Mouse (Mus musculus) lung, embryonic 15.5 days (tissue): ENCODE data around the gene Nsun2. TPM values are rescaled to one million over a fixed set of nuclear protein-coding genes. Genes with fewer than 3 reads are reported as not detected.
"Not testable (repeated sequence)": the region's sequence is repeated elsewhere in the genome, so short reads cannot be mapped to it uniquely, and the experiment has no call there.

Source experiments
- ATAC-seq: fragments of 200-750 bp; cut with Nextera tagmentation; 2 replicates; pipeline ENCODE4 v1.8.0; 2017; ENCODE audit warnings: moderate number of reproducible peaks, borderline replicate concordance; ENCODE audit not compliant: low FRiP score, low TSS enrichment; ENCODE audit errors: extremely low read depth
- H3K27ac ChIP-seq: fragments of 300-500 bp; sonication (generic); 2 replicates; pipeline ENCODE4 v1.5.1; 2015; ENCODE audit warnings: moderate library complexity, mild to moderate bottlenecking, inconsistent platforms
- H3K27me3 ChIP-seq: fragments of 300-500 bp; sonication (generic); 2 replicates; pipeline ENCODE4 v1.6.1; 2015; ENCODE audit warnings: inconsistent platforms
- H3K36me3 ChIP-seq: fragments of 300-500 bp; sonication (generic); 2 replicates; pipeline ENCODE4 v1.6.1; 2015; ENCODE audit warnings: inconsistent platforms
- H3K4me1 ChIP-seq: fragments of 300-500 bp; sonication (generic); 2 replicates; pipeline ENCODE4 v1.6.1; 2015; ENCODE audit warnings: inconsistent platforms
- H3K4me2 ChIP-seq: fragments of 300-500 bp; sonication (generic); 2 replicates; pipeline ENCODE4 v1.6.1; 2015; ENCODE audit warnings: inconsistent platforms, mild to moderate bottlenecking, moderate library complexity
- H3K4me3 ChIP-seq: fragments of 300-500 bp; sonication (generic); 2 replicates; pipeline ENCODE4 v1.5.1; 2015; ENCODE audit warnings: mild to moderate bottlenecking, inconsistent platforms
- H3K9ac ChIP-seq: fragments of 300-500 bp; sonication (generic); 2 replicates; pipeline ENCODE4 v1.6.1; 2015; ENCODE audit warnings: inconsistent platforms
- H3K9me3 ChIP-seq: fragments of 300-500 bp; sonication (generic); 2 replicates; pipeline ENCODE4 v1.6.1; 2016; ENCODE audit warnings: inconsistent platforms
- WGBS: fragments of 180-500 bp; shearing (Covaris S2); methylation state at CpG from one replicate; pipeline ENCODE4 v1.1.7; 2015; 5-methylcytosine and 5-hydroxymethylcytosine counted together
- polyA plus RNA-seq: library from polyadenylated mRNA; unstranded; fragments of >200 nt; fragmentation: Nextera tagmentation; extraction: Ambion mirVana; gene quantifications from 2 replicates; pipeline ENCODE4 v1.2.1, GENCODE M21; 2015

Gene Nsun2
- polyA plus RNA-seq, 1 experiment from 2014 or later = 113 TPM

DNA sequence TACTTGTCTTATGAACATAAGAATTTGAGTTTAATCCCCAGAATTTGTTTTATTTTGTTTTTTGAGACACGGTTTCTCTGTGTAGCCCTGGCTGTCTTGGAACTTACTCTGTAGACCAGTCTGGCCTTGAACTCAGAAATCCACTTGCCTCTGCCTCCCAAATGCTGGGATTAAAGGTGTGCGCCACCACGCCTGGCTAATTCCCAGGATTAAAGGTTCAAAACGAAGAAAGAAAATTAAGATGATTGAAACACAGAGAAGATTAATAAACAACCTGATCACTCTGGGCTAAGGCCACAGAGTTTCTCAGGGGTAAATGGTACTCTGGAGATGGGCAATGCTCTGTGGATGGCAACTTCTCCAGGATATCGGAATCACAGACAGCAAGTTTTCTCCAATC, 67.3 kb downstream of the Nsun2 start:
- not testable (repeated sequence) for H3K4me1 ChIP-seq, H3K27ac ChIP-seq, H3K27me3 ChIP-seq, H3K4me3 ChIP-seq, H3K9ac ChIP-seq, H3K36me3 ChIP-seq, ATAC-seq, H3K9me3 ChIP-seq, H3K4me2 ChIP-seq
- 90% methylated on average over 5 of the region's 5 CpGs for WGBS

DNA sequence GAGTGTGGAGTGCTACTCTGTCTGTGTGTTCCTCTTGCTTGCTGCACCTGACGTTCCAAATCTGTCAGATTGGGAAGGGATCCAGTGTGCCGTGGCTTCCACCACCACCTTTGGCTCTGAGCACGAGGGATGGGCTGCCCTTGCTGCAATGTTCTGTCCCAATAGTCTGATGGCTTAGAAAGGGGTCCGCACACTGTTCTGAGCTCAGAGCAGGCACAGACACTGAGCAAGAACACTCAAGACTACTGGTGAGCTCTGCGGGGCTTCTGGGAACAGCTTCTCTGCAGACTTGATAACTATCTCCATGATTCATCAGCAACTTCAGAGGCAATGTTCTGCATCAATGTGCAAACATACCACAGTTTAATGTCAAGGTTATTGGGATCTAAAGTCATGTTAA, 67.8 kb downstream of the Nsun2 start:
- no peaks in the 10 kb centered on the region for H3K27me3 ChIP-seq
- no peak overlapping the region for H3K4me2 ChIP-seq
- no peak overlapping the region for H3K4me3 ChIP-seq
- H3K4me1 ChIP-seq = no peaks in the 10 kb centered on the region
- H3K36me3 ChIP-seq = no peaks in the 10 kb centered on the region
- no peaks in the 10 kb centered on the region for H3K9me3 ChIP-seq
- 83% methylated on average over 5 of the region's 5 CpGs for WGBS
- no peak overlapping the region for H3K9ac ChIP-seq
- ATAC-seq = no peak
- no peak overlapping the region for H3K27ac ChIP-seq

DNA sequence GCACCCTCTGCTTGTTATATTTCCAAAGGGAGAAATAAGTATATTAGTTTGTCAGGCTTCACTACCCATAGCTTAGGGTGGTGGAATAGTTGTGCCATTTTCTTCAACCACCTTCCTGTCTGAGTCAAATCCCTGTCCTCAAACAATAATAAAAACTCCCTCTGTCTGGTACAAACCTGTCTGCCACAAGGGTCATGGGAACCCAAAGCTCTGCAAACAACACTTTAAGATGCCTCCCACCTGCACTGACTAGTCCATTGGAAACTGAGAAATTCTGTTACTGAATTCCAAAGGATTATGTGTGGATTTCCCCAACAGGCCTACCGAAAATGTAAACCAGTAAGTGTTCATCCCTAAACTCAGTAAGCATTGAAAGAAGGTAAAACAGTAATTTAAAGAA, 71.1 kb downstream of the Nsun2 start:
- Histone ChIP-seq H3K4me3 (no peak overlapping the region), H3K4me1 (no peaks in the 10 kb centered on the region), H3K9ac (no peak overlapping the region), H3K4me2 (no peak overlapping the region), H3K36me3 (no peaks in the 10 kb centered on the region), H3K27ac (no peak overlapping the region), H3K9me3 (no peaks in the 10 kb centered on the region), H3K27me3 (no peaks in the 10 kb centered on the region)
- ATAC-seq = no peak
- 79% methylated on average over 1 of the region's 1 CpGs for WGBS

DNA sequence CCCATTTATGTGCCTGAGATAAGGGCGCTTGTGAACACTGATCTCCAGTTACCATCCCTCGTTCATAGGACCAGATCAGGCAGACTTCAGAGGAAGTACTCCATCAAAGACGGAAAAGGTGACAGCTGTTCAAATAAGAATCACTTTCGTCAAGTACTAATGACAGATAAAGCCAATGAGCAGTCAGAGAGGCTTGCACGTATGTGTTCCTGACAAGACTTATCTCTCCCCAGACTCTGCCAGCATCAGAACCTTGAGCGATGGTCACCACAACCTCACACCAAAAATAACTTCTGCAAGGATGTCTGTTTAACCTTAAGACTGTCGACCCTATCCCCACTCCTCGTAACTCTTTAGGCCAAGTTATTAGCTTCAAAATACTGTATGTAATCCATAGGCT, 75.2 kb downstream of the Nsun2 start:
- 0 out of 2 replicates have a peak, but pooled peaks cover 4% of the 10 kb centered on the region for H3K36me3 ChIP-seq
- H3K4me1 ChIP-seq = peaks cover 13% of the 10 kb centered on the region
- H3K9me3 ChIP-seq = no peaks in the 10 kb centered on the region
- no peaks in the 10 kb centered on the region for H3K27me3 ChIP-seq
- H3K9ac ChIP-seq = no peak overlapping the region
- ATAC-seq = no peak
- 44% methylated on average over 8 of the region's 8 CpGs for WGBS
- H3K27ac ChIP-seq = no peak overlapping the region
- H3K4me3 ChIP-seq = no peak overlapping the region
- H3K4me2 ChIP-seq = no peak overlapping the region

DNA sequence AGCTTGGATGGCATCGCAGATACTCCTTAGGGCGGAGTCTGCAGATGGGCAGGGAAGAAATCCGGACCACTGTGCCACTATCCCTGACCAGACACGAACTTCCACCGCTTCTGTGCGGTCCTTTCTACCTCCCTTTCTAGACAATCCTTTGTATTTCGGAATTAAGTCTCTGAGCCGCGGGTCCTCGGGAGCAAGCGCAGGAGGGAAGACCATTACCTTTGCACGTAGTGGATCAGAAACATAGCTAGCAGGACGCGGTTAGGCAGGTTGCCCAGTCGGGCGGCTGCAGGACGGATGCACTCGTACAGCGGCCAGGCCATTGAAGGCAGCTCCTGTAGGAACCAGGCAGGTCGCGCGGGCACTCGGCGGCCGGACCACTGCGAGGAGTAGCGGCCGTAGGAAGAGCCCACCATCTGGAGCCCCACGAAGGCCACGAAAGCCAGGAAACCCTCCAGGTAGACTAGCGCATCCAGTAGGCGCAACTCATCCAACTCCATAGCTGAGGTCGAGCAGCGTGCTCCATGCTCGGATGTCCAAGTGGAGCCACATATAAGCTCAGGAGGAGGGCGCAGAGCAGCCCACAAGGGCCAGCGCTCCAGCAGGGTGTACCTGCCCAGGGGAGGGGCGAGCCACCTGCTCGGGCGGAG, 77.3 kb downstream of the Nsun2 start:
- 0 out of 2 replicates have a peak overlapping the region, but pooled peaks have one; percentile 7 for H3K27ac ChIP-seq

DNA sequence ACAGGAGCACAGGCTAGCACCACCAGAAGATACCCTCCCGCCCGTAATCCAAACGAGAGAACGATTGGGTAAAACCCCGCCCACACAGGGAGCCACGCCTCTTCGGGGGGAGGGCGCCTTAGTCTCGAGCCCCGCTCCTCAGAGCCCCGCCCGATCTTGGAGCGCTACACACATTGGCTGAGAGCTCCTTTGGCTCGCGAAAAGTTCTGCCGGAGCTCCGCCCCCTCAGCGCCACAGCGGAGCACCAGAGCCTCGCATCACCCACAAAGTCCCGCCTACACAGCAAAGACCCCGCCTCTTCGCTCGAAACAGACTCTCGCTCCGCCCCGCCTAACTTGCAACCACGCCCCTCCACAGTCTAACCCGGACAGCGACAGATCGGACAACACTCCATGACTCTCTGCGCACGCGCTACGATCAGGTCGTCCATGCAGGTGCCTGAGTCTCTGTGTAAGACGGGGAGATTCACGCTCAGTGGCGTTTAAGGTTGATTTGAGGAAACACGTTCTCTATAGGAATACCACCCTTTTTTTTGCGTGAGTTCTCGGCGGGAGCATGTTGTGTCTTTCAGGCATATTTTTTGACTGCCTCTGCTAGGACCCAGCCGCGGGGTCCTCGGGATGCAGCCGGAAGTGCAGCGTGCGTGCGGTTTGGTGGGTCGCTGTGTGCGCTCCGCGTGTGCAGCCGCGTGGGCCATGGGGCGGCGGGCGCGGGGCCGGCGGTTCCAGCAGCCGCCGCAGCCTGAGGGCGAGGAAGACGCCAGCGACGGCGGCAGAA, 78.0 kb downstream of the Nsun2 start, which contains the start of gene Srd5a1:
Srd5a1 (minus strand) TSS at position 45 of the 777 bp plus-strand sequence.
- Histone ChIP-seq H3K27ac (peak within 1 kb of the TSS; percentile 37; the same call in 1 of the 2 replicates), H3K4me3 (peak within 1 kb of the TSS; percentile 93), H3K9ac (peak within 1 kb of the TSS; percentile 77), H3K27me3 (no peaks in the 10 kb centered on the region), H3K36me3 (peaks cover 30% of the 10 kb centered on the region), H3K4me1 (peaks cover 13% of the 10 kb centered on the region), H3K9me3 (no peaks in the 10 kb centered on the region), H3K4me2 (peak within 1 kb of the TSS; percentile 78)
- peak; percentile 99 for ATAC-seq
- WGBS = under 1% methylated on average over 69 of the region's 69 CpGs

More for the DNA sequence above, 77.3 kb downstream of the Nsun2 start:
- Histone ChIP-seq H3K9ac (peak overlapping the region; percentile 48), H3K36me3 (peaks cover 23% of the 10 kb centered on the region), H3K4me1 (peaks cover 13% of the 10 kb centered on the region), H3K27me3 (no peaks in the 10 kb centered on the region), H3K4me2 (peak overlapping the region; percentile 78), H3K9me3 (no peaks in the 10 kb centered on the region), H3K4me3 (peak overlapping the region; percentile 93)
- 1% methylated on average over 40 of the region's 40 CpGs for WGBS
- ATAC-seq = peak; percentile 39; the same call in 1 of the 2 replicates

DNA sequence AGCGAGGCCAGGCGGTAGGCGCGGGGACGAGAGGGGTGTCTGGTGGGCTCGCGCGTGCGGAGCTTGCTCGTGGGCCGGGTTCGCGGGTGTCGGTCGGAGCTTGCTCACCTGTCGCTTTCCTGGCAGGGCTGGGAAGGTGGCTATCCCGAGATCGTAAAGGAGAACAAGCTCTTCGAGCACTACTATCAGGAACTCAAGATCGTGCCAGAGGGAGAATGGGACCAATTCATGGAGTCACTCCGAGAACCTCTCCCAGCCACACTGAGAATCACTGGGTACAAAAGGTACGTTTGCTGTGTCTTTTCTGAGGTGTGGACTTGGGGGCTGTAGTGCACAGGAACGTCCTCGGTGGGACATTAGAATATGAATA, 78.6 kb downstream of the Nsun2 start:
- no peak for ATAC-seq
- under 1% methylated on average over 24 of the region's 24 CpGs for WGBS
- peak overlapping the region; percentile 93 for H3K4me3 ChIP-seq
- H3K9ac ChIP-seq = peak overlapping the region; percentile 77
- H3K4me1 ChIP-seq = peaks cover 13% of the 10 kb centered on the region
- peak overlapping the region; percentile 67 for H3K4me2 ChIP-seq
- no peaks in the 10 kb centered on the region for H3K27me3 ChIP-seq
- H3K36me3 ChIP-seq = peaks cover 36% of the 10 kb centered on the region
- no peak overlapping the region for H3K27ac ChIP-seq
- no peaks in the 10 kb centered on the region for H3K9me3 ChIP-seq

DNA sequence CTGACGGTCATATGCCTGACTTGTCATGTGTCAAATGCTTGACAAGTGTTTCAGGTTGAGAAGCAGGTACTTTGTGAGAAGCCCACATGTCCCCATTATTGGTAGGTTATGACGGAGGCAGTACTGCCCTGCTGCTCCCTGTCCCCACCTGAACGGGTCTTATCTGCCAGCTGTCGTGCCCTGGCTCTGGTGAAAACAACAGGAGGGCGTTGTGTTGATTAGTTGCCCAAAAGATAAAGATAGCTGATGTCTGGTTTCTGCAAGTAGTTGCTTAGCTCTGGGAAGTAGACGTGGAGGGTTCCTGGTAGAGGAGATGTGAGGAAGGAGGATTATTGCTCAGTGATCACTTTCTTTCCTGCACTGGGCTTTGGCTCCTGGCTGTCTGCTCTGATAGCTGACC, 83.2 kb downstream of the Nsun2 start:
- H3K27me3 ChIP-seq = no peaks in the 10 kb centered on the region
- H3K36me3 ChIP-seq = peaks cover 75% of the 10 kb centered on the region
- H3K9ac ChIP-seq = no peak overlapping the region
- no peak for ATAC-seq
- H3K4me2 ChIP-seq = no peak overlapping the region
- no peaks in the 10 kb centered on the region for H3K9me3 ChIP-seq
- no peak overlapping the region for H3K27ac ChIP-seq
- peaks cover 8% of the 10 kb centered on the region for H3K4me1 ChIP-seq
- 81% methylated on average over 6 of the region's 6 CpGs for WGBS
- no peak overlapping the region for H3K4me3 ChIP-seq

DNA sequence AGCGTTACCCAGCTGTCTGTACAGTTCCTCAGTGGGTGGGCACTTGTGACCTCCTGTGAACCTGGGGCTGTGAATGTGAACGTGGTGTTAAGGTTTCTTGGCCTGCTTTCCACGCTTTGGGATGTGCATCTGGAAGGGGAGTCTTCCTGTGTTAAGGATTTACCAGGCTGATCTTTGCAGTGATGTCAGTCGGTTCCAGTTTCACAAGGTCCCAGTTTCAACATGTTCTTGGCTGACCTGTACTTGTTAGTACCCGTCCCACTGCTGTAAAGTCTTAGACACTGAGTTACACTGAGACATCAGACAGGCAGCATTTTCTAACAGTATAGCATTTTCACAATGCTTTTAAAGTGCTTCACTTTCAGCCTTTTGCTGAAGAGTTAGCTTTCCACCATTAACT, 90.3 kb downstream of the Nsun2 start:
- Histone ChIP-seq H3K4me3 (no peak overlapping the region), H3K36me3 (peaks cover 85% of the 10 kb centered on the region), H3K4me2 (no peak overlapping the region), H3K27me3 (no peaks in the 10 kb centered on the region), H3K27ac (no peak overlapping the region), H3K4me1 (no peaks in the 10 kb centered on the region), H3K9me3 (no peaks in the 10 kb centered on the region), H3K9ac (no peak overlapping the region)
- 74% methylated on average over 5 of the region's 5 CpGs for WGBS
- no peak for ATAC-seq

DNA sequence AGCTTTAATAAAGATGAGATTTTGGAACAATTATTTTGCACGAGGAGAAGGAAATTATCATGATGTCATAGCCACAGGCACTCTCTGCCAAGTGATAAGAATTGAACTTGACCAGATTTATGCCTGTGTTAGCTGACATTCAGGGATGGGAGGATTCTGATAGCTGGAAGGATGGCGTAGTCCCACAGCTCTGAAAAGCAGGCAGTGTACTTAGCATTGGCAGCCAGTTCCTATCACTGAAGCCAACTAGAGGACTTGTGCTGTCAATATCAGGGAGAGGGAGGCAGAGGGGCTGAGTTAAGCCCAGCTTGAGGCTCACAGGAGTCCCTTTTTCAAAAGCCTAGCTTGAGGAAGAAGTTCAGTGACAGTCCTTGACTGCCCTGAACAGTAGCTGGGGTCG, 91.0 kb downstream of the Nsun2 start:
- ATAC-seq = no peak
- H3K27me3 ChIP-seq = no peaks in the 10 kb centered on the region
- WGBS = 81% methylated on average over 3 of the region's 3 CpGs
- H3K4me3 ChIP-seq = no peak overlapping the region
- no peak overlapping the region for H3K4me2 ChIP-seq
- H3K9ac ChIP-seq = no peak overlapping the region
- no peaks in the 10 kb centered on the region for H3K4me1 ChIP-seq
- H3K27ac ChIP-seq = no peak overlapping the region
- H3K9me3 ChIP-seq = no peaks in the 10 kb centered on the region
- H3K36me3 ChIP-seq = peaks cover 85% of the 10 kb centered on the region

DNA sequence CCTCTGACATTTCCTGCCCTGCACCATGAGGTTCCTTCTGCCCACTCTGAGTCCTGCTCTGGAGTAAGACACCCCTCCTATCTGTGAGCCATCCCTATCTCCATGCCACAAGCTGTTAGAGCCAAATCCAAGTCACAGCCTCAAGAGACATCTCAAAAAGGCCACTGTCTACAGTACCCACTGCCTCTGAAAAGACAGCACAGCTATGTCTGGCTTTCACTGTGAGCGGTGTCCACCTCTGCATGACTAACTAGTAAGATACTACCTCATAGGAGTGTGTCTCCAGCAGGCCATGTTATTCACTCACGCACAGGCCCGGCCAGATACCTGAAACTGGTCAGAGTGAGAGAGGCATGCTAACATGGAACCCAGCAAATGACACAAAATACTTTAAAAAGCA, 94.4 kb downstream of the Nsun2 start:
- Histone ChIP-seq H3K9me3 (no peaks in the 10 kb centered on the region), H3K9ac (no peak overlapping the region), H3K4me3 (no peak overlapping the region), H3K36me3 (peaks cover 93% of the 10 kb centered on the region), H3K27me3 (no peaks in the 10 kb centered on the region), H3K27ac (no peak overlapping the region), H3K4me1 (no peaks in the 10 kb centered on the region), H3K4me2 (no peak overlapping the region)
- WGBS = 92% methylated on average over 3 of the region's 3 CpGs
- no peak for ATAC-seq

DNA sequence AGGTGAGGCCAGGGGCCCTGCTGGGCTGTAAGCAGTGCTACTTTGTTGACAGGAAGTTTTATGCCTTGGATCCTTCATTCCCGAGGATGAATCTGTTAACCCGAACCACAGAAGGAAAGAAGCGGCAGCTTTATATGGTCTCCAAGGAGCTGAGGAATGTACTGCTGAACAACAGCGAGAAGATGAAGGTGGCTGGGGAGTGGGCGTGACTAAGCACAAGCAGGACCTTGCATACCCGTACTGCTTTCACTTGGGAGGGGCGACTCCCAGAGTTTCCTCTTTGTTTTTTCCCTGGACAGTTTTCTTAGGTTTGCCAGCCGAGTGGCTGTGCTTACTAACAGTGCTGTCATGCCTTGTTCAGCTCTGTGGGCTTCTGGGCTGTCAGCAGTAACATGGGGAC, 97.0 kb downstream of the Nsun2 start:
- Histone ChIP-seq H3K27me3 (no peaks in the 10 kb centered on the region), H3K4me2 (no peak overlapping the region), H3K9ac (no peak overlapping the region), H3K9me3 (no peaks in the 10 kb centered on the region), H3K4me3 (no peak overlapping the region), H3K27ac (no peak overlapping the region), H3K4me1 (no peaks in the 10 kb centered on the region), H3K36me3 (peaks cover 97% of the 10 kb centered on the region)
- 81% methylated on average over 8 of the region's 8 CpGs for WGBS
- no peak for ATAC-seq
